Mouse (Mus musculus): Measurements from ENCODE around the gene Sgk2.

DNA sequence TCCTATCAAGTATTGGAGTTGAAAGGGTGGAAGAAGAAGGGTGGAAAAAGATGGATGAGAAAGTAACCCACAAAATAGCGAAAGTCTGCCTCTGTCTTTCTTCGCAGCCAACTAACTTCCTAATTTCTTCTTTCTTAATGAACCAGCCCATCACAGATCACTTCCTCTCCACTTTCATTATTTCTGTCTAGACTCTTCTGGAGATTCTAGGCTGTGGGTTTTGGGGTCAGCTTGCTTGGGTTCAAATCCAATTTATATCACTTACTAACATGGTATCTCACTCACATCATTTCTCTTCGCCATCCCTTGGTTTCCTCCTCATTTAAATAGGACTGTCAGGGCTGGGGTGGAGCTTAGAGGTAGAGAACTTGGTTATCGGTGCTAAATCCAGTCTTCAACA, 1.1 kb downstream of the Sgk2 start:
- no peak for TF ChIP-seq CTCF (IDR thresholded peaks at IDR 0.05; ENCODE audit: low read depth)
- TF ChIP-seq EP300 (IDR thresholded peaks at IDR 0.05; ENCODE audit: low read depth), result no peak
